Comparison of ENCODE assay signal across 8 mouse cellular contexts in the genomic region with DNA sequence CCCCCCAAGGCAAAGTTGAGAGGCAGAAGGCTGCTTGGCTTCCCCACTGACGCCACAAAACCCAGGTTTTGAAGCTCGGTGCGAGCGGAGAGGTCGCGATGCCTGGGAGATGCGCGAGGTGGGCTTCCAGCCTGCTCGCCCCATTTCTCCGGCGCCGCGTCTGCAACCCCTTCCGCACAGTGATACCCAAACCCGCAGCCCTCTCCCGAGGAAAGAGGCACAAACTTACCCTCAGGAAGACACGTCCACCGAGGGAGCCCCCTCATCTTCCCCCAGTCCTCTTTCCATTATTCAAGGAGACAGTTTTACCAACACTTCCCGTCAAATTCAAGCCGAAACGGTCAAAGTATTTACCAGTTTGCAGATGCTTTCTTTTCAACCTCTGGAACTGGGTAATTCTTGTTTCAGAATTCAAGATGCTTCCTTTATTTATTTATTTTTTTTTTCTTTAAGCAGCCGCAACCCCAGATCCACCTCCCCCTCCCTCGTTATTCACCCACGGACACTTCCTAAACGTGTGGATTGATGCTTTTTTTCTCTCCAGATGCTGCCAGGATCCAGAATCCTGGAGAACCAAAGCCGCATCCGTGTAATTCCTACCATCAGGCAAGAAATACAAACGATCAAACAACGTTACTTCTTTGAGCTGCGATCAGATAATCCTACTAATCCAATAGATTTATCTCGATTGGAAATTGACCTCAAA.
DNase-seq lines count a peak whose midpoint lies in the region; ATAC-seq lines count a peak whose summit lies in the region.

No protein-coding gene starts in this region.

- intact Hi-C loops in left cerebral cortex, postnatal 4 days (cut with DNase I) = no loop called here

- no peaks in the 10 kb centered on the region for H3K9me3 ChIP-seq in neural tube, embryonic 15.5 days (replicated peaks)

- ATAC-seq in hematopoietic stem cell, adult 5-6 weeks (replicated peaks in 1 of 2; ENCODE audit: insufficient read depth in 1 of 2, low FRiP score in 2 of 2, low TSS enrichment in 1 of 2, low read depth in 1 of 2, poor library complexity in 2 of 2, severe bottlenecking in 2 of 2) = peak; percentile 48 to 50; a peak in 3 of 4 replicates
- peak; percentile 80 for ATAC-seq in neural tube, embryonic 15.5 days (ENCODE audit: low FRiP score)

- no peaks in the 10 kb centered on the region for H3K36me3 ChIP-seq in neural tube, embryonic 15.5 days

- H3K9ac ChIP-seq in neural tube, embryonic 15.5 days (replicated peaks) = peak overlapping the region; percentile 73

- H3K27ac ChIP-seq in neural tube, embryonic 15.5 days (replicated peaks) = peak overlapping the region; percentile 88

- under 1% methylated on average over 31 of the region's 31 CpGs for WGBS in neural tube, embryonic 15.5 days

- no peaks in the 10 kb centered on the region for H3K27me3 ChIP-seq in neural tube, embryonic 15.5 days (replicated peaks)

- peak overlapping the region; percentile 68 for H3K4me3 ChIP-seq in neural tube, embryonic 15.5 days (replicated peaks)

- peaks cover 16% of the 10 kb centered on the region for H3K4me1 ChIP-seq in neural tube, embryonic 15.5 days

- peak overlapping the region; percentile 65 for H3K4me2 ChIP-seq in neural tube, embryonic 15.5 days

- peak; percentile 77 for DNase-seq in retina, postnatal 1 day
- no peak for DNase-seq in retina, embryonic 14.5 days (ENCODE audit: low spot score)
- DNase-seq in embryo, embryonic 11.5 days (ENCODE audit: low read depth, low spot score) = peak; percentile 17
- peak; percentile 43 for DNase-seq in left cerebral cortex, postnatal 4 days
- no peak for DNase-seq in thymus, postnatal 0 days (ENCODE audit: low spot score)
- no peak for DNase-seq in adipocyte (ENCODE audit: low spot score)

Comparison
In these comparisons a context has a peak if more than half of its experiments do, and no peak if none do; other contexts are left out.
1. DNase-seq: peak in retina, postnatal 1 day (single experiment), embryo, embryonic 11.5 days (single experiment) and left cerebral cortex, postnatal 4 days (single experiment); none in retina, embryonic 14.5 days (single experiment), thymus, postnatal 0 days (single experiment) and adipocyte (single experiment).